Mouse (Mus musculus) kidney, adult 2 months (tissue): ENCODE data around the gene Cp.

ENCODE experiments used
- CTCF ChIP-seq: fragments of 200-500 bp; conservative IDR thresholded peaks from 2 replicates; pipeline ENCODE4 v1.5.1; 2011; ENCODE audit warnings: low read depth, mild to moderate bottlenecking, control low read depth, low read length, moderate library complexity, mixed read lengths; ENCODE audit not compliant: insufficient read depth, insufficient read length
- POLR2A ChIP-seq: fragments of 200-500 bp; IDR thresholded peaks from one replicate; pipeline ENCODE4 v1.6.1; 2011; ENCODE audit warnings: low read depth, low read length, control low read depth

DNA sequence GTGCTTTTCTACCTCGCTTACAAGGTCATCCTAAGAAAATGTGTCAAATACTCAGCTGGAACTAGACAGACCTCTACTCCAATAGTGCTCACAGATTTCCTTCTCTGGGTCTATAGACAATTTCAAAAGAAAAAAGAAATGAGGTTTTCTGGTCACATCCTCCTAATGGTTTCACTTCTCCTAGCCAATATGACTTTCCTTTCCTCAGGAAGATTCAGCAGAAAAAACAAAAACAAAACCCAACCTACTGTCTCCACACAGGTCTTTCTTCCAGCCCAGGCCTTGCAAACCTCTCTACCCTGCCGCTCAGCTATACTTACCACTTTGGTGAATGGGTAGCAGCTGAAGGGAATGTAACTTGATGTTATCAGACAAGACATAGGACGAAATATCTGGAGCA lies 71.8 kb downstream of the Cp start:
- no peak for TF ChIP-seq POLR2A
- TF ChIP-seq CTCF: no peak
